Mouse (Mus musculus): Measurements from ENCODE around the gene Frrs1. TPM values are rescaled to one million over a fixed set of nuclear protein-coding genes. Genes with fewer than 3 reads are reported as not detected.
A peak's percentile ranks its signal among the peaks of the same experiment; 100 is the strongest.

Gene Frrs1
- total RNA-seq, 2 experiments from 2014 or later, result 0.78 to 1.8 TPM

GRCm38 (mm10) chr3:116892206-116892563, 32.9 kb downstream of the Frrs1 start:
- intact Hi-C loops (cut with DNase I), result no loop called here
- no peak for DNase-seq (ENCODE audit: low spot score in 2 of 2)

- intact Hi-C loops (cut with DNase I), result no loop called here
- DNase-seq (ENCODE audit: low spot score in 2 of 2), result no peak
Measured at GRCm38 (mm10) chr3:116892872-116893271, 33.6 kb downstream of the Frrs1 start.

GRCm38 (mm10) chr3:116904158-116904557, 44.9 kb downstream of the Frrs1 start:
- intact Hi-C loops (cut with DNase I), result loop anchor here (2.0 to 10.0 kb wide), 3 partner anchors 217 to 535 kb away; partner anchors contain the start of gene Plppr4
- DNase-seq (ENCODE audit: low spot score in 2 of 2), result peak; percentile 84 to 91

GRCm38 (mm10) chr3:116905898-116906297, 46.6 kb downstream of the Frrs1 start:
- DNase-seq (ENCODE audit: low spot score in 2 of 2), result peak; percentile 57 to 90
- intact Hi-C loops (cut with DNase I), result loop anchor here (2.0 to 10.0 kb wide), 5 partner anchors 36 to 533 kb away; partner anchors contain the start of gene Plppr4

GRCm38 (mm10) chr3:116906596-116906995, 47.3 kb downstream of the Frrs1 start:
- intact Hi-C loops (cut with DNase I), result loop anchor here (5.0 to 10.0 kb wide), 3 partner anchors 36 to 458 kb away; partner anchors contain the start of gene Plppr4
- DNase-seq (ENCODE audit: low spot score in 2 of 2), result peak in 1 of 2 experiments; percentile 28

- DNase-seq (ENCODE audit: low spot score in 2 of 2), result no peak
- intact Hi-C loops (cut with DNase I), result no loop called here
Measured at GRCm38 (mm10) chr3:116914374-116914773, 55.1 kb downstream of the Frrs1 start.

GRCm38 (mm10) chr3:116914931-116915330, 55.7 kb downstream of the Frrs1 start:
- intact Hi-C loops (cut with DNase I), result no loop called here

GRCm38 (mm10) chr3:116917016-116917415, 57.8 kb downstream of the Frrs1 start:
- DNase-seq (ENCODE audit: low spot score in 2 of 2), result no peak
- intact Hi-C loops (cut with DNase I), result no loop called here

More at GRCm38 (mm10) chr3:116914931-116915330, 55.7 kb downstream of the Frrs1 start:
- no peak for DNase-seq (ENCODE audit: low spot score in 2 of 2)

GRCm38 (mm10) chr3:116921535-116921934, 62.3 kb downstream of the Frrs1 start:
- no peak for DNase-seq (ENCODE audit: low spot score in 2 of 2)
- intact Hi-C loops (cut with DNase I), result no loop called here

GRCm38 (mm10) chr3:116923042-116923441, 63.8 kb downstream of the Frrs1 start:
- DNase-seq (ENCODE audit: low spot score in 2 of 2), result no peak
- intact Hi-C loops (cut with DNase I), result no loop called here

GRCm38 (mm10) chr3:116928994-116929393, 69.7 kb downstream of the Frrs1 start:
- intact Hi-C loops (cut with DNase I), result no loop called here
- no peak for DNase-seq (ENCODE audit: low spot score in 2 of 2)

- no peak for DNase-seq (ENCODE audit: low spot score in 2 of 2)
- intact Hi-C loops (cut with DNase I), result no loop called here
Measured at GRCm38 (mm10) chr3:116933158-116933557, 73.9 kb downstream of the Frrs1 start.

- no peak for DNase-seq (ENCODE audit: low spot score in 2 of 2)
- intact Hi-C loops (cut with DNase I), result no loop called here
Measured at GRCm38 (mm10) chr3:116936934-116937691, 77.8 kb downstream of the Frrs1 start.

- intact Hi-C loops (cut with DNase I), result loop anchor here (5.0 kb wide), 2 partner anchors 34 to 66 kb away; no protein-coding TSS in a partner anchor
- peak; percentile 46 to 93 for DNase-seq (ENCODE audit: low spot score in 2 of 2)
Measured at GRCm38 (mm10) chr3:116940804-116941558, 81.7 kb downstream of the Frrs1 start.

GRCm38 (mm10) chr3:116941559-116942117, 82.4 kb downstream of the Frrs1 start:
- intact Hi-C loops (cut with DNase I), result loop anchor here (2.0 to 5.0 kb wide), 3 partner anchors 34 to 66 kb away; no protein-coding TSS in a partner anchor
- DNase-seq (ENCODE audit: low spot score in 2 of 2), result no peak

GRCm38 (mm10) chr3:116942751-116943150, 83.5 kb downstream of the Frrs1 start:
- intact Hi-C loops (cut with DNase I), result loop anchor here (2.0 to 5.0 kb wide), 3 partner anchors 35 to 65 kb away; no protein-coding TSS in a partner anchor

GRCm38 (mm10) chr3:116943422-116943821, 84.2 kb downstream of the Frrs1 start:
- DNase-seq (ENCODE audit: low spot score in 2 of 2), result peak in 1 of 2 experiments; percentile 87
- intact Hi-C loops (cut with DNase I), result loop anchor here (2.0 to 5.0 kb wide), 3 partner anchors 36 to 64 kb away; no protein-coding TSS in a partner anchor

More at GRCm38 (mm10) chr3:116942751-116943150, 83.5 kb downstream of the Frrs1 start:
- no peak for DNase-seq (ENCODE audit: low spot score in 2 of 2)

GRCm38 (mm10) chr3:116946476-116946875, 87.2 kb downstream of the Frrs1 start:
- intact Hi-C loops (cut with DNase I), result no loop called here
- no peak for DNase-seq (ENCODE audit: low spot score in 2 of 2)

- DNase-seq (ENCODE audit: low spot score in 2 of 2), result no peak
- intact Hi-C loops (cut with DNase I), result no loop called here
Measured at GRCm38 (mm10) chr3:116950665-116951115, 91.4 kb downstream of the Frrs1 start.

GRCm38 (mm10) chr3:116951489-116951888, 92.2 kb downstream of the Frrs1 start:
- intact Hi-C loops (cut with DNase I), result no loop called here
- DNase-seq (ENCODE audit: low spot score in 2 of 2), result no peak

All from left cerebral cortex, postnatal 25 days (tissue).